Mouse (Mus musculus) intestine, postnatal 0 days (tissue): ENCODE measurements around the gene Ptchd3. TPM values are rescaled to one million over a fixed set of nuclear protein-coding genes. Genes with fewer than 3 reads are reported as not detected.

ENCODE experiments used
- ATAC-seq: fragments of 200-750 bp; cut with Nextera tagmentation; 2 replicates; pipeline ENCODE4 v1.8.0; 2017; ENCODE audit warnings: mild to moderate bottlenecking, moderate TSS enrichment, moderate library complexity
- H3K27ac ChIP-seq: fragments of 300-500 bp; sonication (generic); 2 replicates; pipeline ENCODE4 v1.5.1; 2014; ENCODE audit warnings: mild to moderate bottlenecking, low read depth, low read length, moderate library complexity
- H3K27me3 ChIP-seq: fragments of 300-500 bp; sonication (generic); replicated peaks from 2 replicates; pipeline ENCODE4 v1.6.1; 2014; ENCODE audit warnings: low read length, mixed read lengths; ENCODE audit not compliant: control insufficient read depth, insufficient read depth
- H3K36me3 ChIP-seq: fragments of 300-500 bp; sonication (generic); 2 replicates; pipeline ENCODE4 v1.6.1; 2014; ENCODE audit warnings: mild to moderate bottlenecking, moderate library complexity; ENCODE audit not compliant: control insufficient read depth, insufficient read depth
- H3K4me1 ChIP-seq: fragments of 300-500 bp; sonication (generic); replicated peaks from 2 replicates; pipeline ENCODE4 v1.6.1; 2014; ENCODE audit warnings: antibody characterized with exemption, low read length, mixed read lengths; ENCODE audit not compliant: control insufficient read depth, insufficient read depth
- H3K4me2 ChIP-seq: fragments of 300-500 bp; sonication (generic); replicated peaks from 2 replicates; pipeline ENCODE4 v1.6.1; 2014; ENCODE audit warnings: low read depth, mild to moderate bottlenecking, moderate library complexity
- H3K4me3 ChIP-seq: fragments of 300-500 bp; sonication (generic); 2 replicates; pipeline ENCODE4 v1.5.1; 2014; ENCODE audit warnings: low read depth, low read length
- H3K9ac ChIP-seq: fragments of 300-500 bp; sonication (generic); 2 replicates; pipeline ENCODE4 v1.6.1; 2014; ENCODE audit warnings: mild to moderate bottlenecking, low read depth, low read length
- H3K9me3 ChIP-seq: fragments of 300-500 bp; sonication (generic); 2 replicates; pipeline ENCODE4 v1.6.1; 2016; ENCODE audit warnings: mixed run types; ENCODE audit not compliant: control insufficient read depth
- CTCF ChIP-seq: sonication (generic); IDR thresholded peaks from 2 replicates; pipeline ENCODE4 v1.5.1; 2016; ENCODE audit warnings: low read depth, mild to moderate bottlenecking, control low read depth, antibody characterized with exemption, moderate library complexity
- WGBS: fragments of 180-500 bp; shearing (Covaris S2); extraction: QIAGEN DNeasy Blood & Tissue Kit; methylation state at CpG from one replicate; pipeline ENCODE4 v1.1.7; 2014; 5-methylcytosine and 5-hydroxymethylcytosine counted together
- polyA plus RNA-seq: library from polyadenylated mRNA; unstranded; fragments of >200 nt; fragmentation: Nextera tagmentation; extraction: Ambion mirVana; gene quantifications from 2 replicates; pipeline ENCODE4 v1.2.1, GENCODE M21; 2015

Gene Ptchd3
- polyA plus RNA-seq, 1 experiment from 2014 or later = not detected

DNA sequence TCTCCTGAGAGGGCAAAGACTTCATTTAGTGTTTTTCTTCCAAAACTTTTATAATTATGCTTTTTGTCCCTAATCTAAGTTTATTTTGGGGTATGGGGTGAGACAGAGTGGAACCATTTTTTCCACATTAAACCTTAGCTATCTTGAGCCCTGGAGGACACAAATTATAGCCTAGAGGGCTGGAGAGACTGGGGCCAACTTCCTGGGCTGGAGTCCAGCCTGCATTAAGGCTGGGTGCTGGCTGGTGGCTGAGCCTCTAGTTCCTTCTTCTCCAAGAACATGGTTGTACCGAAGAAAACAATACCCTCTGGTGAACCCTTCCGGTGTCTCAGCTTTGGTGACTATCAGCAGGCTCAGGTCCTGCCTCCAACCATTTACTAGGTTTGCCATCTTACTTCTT is 27.3 kb upstream of the Ptchd3 start:
- Histone ChIP-seq H3K9ac (no peak overlapping the region; the same call in 1 of the 2 replicates), H3K9me3 (no peaks in the 10 kb centered on the region), H3K27me3 (no peaks in the 10 kb centered on the region), H3K4me2 (no peak overlapping the region), H3K4me3 (no peak overlapping the region), H3K36me3 (no peaks in the 10 kb centered on the region), H3K27ac (no peak overlapping the region), H3K4me1 (peaks cover 4% of the 10 kb centered on the region; the same call in 1 of the 2 replicates)
- WGBS = 93% methylated on average over 2 of the region's 2 CpGs
- TF ChIP-seq CTCF = no peak
- no peak for ATAC-seq

DNA sequence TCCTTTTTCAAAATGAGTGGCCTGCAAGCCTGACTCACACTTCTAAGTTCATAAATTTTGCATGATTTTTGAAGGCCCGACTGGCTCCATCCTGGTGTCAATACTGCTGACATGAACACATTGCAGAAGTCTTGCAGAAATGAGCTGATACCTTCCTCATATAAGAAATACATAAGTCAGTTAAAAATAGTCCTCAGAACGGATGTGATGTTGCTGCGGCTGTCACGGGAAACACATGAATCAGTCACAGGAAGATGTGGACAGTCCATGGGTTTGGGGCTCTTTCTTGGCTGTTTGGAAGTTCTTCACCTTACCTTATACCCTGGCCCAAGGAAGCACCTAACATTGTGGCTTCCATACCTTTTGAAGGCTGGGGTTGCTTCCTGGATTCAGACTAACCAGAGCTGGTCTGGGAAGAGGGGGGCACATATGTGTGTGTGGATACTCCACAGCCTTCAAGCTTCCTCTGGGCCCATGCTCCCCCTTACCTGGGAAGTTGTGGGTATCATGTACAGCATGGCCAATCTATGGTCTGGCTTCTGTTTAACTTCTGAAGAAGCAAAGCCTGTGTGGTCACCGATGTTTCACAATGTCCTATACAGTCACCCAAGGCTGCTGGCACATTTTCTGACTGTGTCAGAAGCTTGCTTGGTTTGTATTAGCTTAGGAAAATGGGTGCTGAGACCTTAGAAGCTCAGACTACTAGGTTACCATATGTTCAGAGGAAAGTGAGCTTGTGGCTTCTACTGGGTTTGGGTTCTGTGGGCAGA is 25.6 kb upstream of the Ptchd3 start:
- Histone ChIP-seq H3K4me3 (no peak overlapping the region), H3K36me3 (no peaks in the 10 kb centered on the region), H3K9me3 (no peaks in the 10 kb centered on the region), H3K4me2 (no peak overlapping the region), H3K9ac (no peak overlapping the region), H3K27me3 (no peaks in the 10 kb centered on the region), H3K4me1 (no peaks in the 10 kb centered on the region), H3K27ac (no peak overlapping the region)
- TF ChIP-seq CTCF = no peak
- 83% methylated on average over 5 of the region's 5 CpGs for WGBS
- no peak for ATAC-seq

DNA sequence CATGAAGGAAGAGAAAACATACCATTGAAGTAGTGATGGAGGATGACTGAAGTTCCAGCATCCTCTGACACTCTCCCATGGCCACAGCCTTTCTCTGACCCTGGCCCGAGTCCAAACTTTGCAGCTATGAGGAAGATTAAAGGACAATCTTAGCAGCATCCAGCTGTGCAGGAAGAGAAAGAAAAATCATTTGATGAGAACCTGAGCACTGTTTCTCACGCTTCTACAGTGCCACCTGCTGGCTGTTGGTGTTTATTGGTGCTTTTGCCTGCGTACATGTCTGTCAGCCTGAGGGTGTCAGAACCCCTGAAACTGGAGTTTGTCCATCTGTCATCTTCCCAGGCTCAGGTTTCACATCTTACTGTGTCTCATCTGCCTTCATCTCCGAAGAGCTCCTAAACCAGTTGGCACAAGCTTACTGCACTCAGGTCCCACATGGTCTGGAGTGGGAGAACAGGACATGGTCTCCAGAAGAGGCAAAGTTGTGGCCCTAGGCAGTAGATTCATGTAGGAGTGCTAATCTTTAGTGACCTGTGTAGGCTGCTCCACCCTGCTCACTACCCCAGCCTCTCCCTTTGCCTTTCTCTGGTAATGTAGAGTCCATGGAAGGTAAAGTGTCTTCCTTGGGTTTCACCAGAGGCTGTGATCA is 21.7 kb upstream of the Ptchd3 start:
- no peak overlapping the region for H3K4me3 ChIP-seq
- no peak overlapping the region for H3K4me2 ChIP-seq
- H3K27ac ChIP-seq = no peak overlapping the region
- WGBS = 3% methylated on average over 4 of the region's 4 CpGs
- H3K4me1 ChIP-seq = no peaks in the 10 kb centered on the region
- TF ChIP-seq CTCF = peak; percentile 97
- H3K36me3 ChIP-seq = no peaks in the 10 kb centered on the region
- no peaks in the 10 kb centered on the region for H3K27me3 ChIP-seq
- ATAC-seq = peak; percentile 66
- no peak overlapping the region for H3K9ac ChIP-seq
- no peaks in the 10 kb centered on the region for H3K9me3 ChIP-seq

DNA sequence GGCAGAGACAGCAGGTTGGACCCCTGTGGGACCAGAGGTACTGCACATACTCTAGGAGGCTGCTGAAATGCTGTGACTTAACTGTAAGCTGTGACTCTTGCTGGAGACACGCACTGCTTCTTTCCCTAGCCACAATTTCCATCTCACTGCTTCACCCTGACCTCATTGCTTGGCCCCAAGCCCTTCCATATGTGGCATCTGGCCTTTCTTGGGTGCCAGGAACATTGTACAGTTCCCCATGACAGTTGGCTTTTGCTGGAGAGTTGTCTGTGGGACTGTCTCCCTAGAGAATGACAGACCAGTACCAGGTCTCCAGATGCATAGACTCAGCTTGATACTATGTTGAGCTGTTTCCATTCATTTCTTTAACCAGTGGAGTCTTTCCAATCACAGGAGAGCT is 21.2 kb upstream of the Ptchd3 start:
- H3K36me3 ChIP-seq = no peaks in the 10 kb centered on the region
- no peaks in the 10 kb centered on the region for H3K27me3 ChIP-seq
- no peaks in the 10 kb centered on the region for H3K4me1 ChIP-seq
- 67% methylated on average over 1 of the region's 1 CpGs for WGBS
- no peak overlapping the region for H3K4me3 ChIP-seq
- H3K9me3 ChIP-seq = no peaks in the 10 kb centered on the region
- no peak overlapping the region for H3K9ac ChIP-seq
- H3K27ac ChIP-seq = no peak overlapping the region
- ATAC-seq = no peak
- H3K4me2 ChIP-seq = no peak overlapping the region
- no peak for TF ChIP-seq CTCF

DNA sequence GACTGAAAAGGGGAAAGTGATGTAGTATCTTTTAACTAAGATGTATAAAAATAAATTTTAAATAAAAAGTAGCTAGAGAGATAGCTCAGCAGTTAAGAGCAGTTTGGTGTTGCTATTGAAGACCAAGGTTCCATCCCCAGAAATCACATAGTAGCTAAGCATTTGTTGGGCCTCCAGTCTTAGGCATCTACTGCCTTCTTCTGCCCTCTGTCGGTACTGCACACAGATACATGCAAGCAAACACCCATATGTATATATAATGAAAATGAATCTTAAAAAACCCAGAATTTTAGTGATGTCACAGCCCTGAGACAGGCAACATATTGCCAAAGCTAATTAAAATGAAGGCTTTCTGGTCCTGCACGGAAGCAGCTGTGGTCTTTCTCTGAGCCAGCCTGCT is 15.9 kb downstream of the Ptchd3 start:
- Histone ChIP-seq H3K9ac (no peak overlapping the region), H3K4me1 (no peaks in the 10 kb centered on the region), H3K9me3 (no peaks in the 10 kb centered on the region), H3K4me3 (no peak overlapping the region), H3K4me2 (no peak overlapping the region), H3K36me3 (no peaks in the 10 kb centered on the region), H3K27ac (no peak overlapping the region), H3K27me3 (no peaks in the 10 kb centered on the region)
- no peak for ATAC-seq
- 50% methylated on average over 2 of the region's 2 CpGs for WGBS
- peak; percentile 58 for TF ChIP-seq CTCF

DNA sequence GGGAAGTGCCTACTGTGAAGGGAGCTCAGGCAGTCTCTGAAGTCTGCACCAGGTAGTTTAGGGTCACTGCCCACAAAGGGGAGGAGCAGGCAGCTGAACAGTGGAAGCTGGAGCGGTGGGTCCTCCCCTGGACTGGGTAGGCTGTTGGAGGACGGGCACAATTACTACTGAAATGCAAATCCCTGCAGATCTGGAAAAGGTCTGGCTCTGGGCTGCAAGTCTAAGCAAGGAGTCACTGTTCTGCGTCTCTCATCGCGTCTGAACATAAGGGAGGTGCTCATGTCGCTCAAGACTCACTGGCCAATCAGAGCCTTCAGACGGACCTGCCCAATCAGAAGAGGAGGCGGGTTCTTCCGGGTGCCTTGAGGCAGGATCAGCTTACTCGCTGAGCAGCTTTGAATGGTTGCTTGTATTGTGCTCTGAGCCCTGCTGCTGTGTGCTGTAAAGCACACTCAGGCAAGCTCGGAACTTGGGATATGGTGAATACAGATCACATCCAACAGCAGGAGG is 17.8 kb downstream of the Ptchd3 start:
- H3K4me3 ChIP-seq = peak overlapping the region; percentile 42
- H3K9ac ChIP-seq = no peak overlapping the region; the same call in 1 of the 2 replicates
- H3K9me3 ChIP-seq = no peaks in the 10 kb centered on the region
- 0 out of 2 replicates have a peak overlapping the region, but pooled peaks have one; percentile 9 for H3K27ac ChIP-seq
- H3K27me3 ChIP-seq = no peaks in the 10 kb centered on the region
- ATAC-seq = peak; percentile 98
- peak overlapping the region; percentile 69 for H3K4me2 ChIP-seq
- no peaks in the 10 kb centered on the region for H3K36me3 ChIP-seq
- no peak for TF ChIP-seq CTCF
- no peaks in the 10 kb centered on the region for H3K4me1 ChIP-seq
- WGBS = under 1% methylated on average over 11 of the region's 11 CpGs

Other genes with a start within 250 kb of the Ptchd3 start
- 3.2 and 3.7 TPM in 2 replicates for gene B3gntl1, start 157.1 kb upstream of the Ptchd3 start, polyA plus RNA-seq
- 50.2 and 50.9 TPM in 2 replicates for gene Metrnl, start 128.7 kb upstream of the Ptchd3 start, polyA plus RNA-seq